Mouse (Mus musculus) myocyte (in vitro differentiated cells): ENCODE data around the gene Gp1bb. TPM values are rescaled to one million over a fixed set of nuclear protein-coding genes. Genes with fewer than 3 reads are reported as not detected.

ENCODE experiments used
- H3K27me3 ChIP-seq: one replicate; pipeline ENCODE4 v1.6.1; 2011; ENCODE audit not compliant: control insufficient read depth, insufficient read depth, insufficient read length
- H3K36me3 ChIP-seq: one replicate; pipeline ENCODE4 v1.6.1; 2011; ENCODE audit not compliant: control insufficient read depth, insufficient read depth
- H3K4me2 ChIP-seq: one replicate; pipeline ENCODE4 v1.6.1; 2011; ENCODE audit warnings: low read depth, control low read depth
- H3K4me3 ChIP-seq: one replicate; pipeline ENCODE4 v1.5.1; 2011; ENCODE audit warnings: mild to moderate bottlenecking, control low read depth, moderate library complexity
- H3K79me2 ChIP-seq: one replicate; pipeline ENCODE4 v1.6.1; 2011; ENCODE audit not compliant: control insufficient read depth, insufficient read depth
- H3ac ChIP-seq: one replicate; pipeline ENCODE4 v1.6.1; 2011; ENCODE audit not compliant: control insufficient read depth, insufficient read length
- CEBPB ChIP-seq: IDR thresholded peaks from 2 replicates; pipeline ENCODE4 v1.6.1; 2011; ENCODE audit warnings: mild to moderate bottlenecking, moderate library complexity; ENCODE audit not compliant: poor library complexity, insufficient read depth, severe bottlenecking
- E2F4 ChIP-seq: IDR thresholded peaks from one replicate; pipeline ENCODE4 v1.6.1; 2011; ENCODE audit warnings: mild to moderate bottlenecking, control low read depth, moderate library complexity; ENCODE audit not compliant: insufficient read depth
- MAX ChIP-seq: IDR thresholded peaks from one replicate; pipeline ENCODE4 v1.6.1; 2011; ENCODE audit warnings: low read depth, mild to moderate bottlenecking, control low read depth
- MYOD1 ChIP-seq, 3 experiments: IDR thresholded peaks; one replicate each; pipeline ENCODE4 v1.6.1; 2011; ENCODE audit warnings: control low read depth in 2 of 3, low read depth in 2 of 3, mild to moderate bottlenecking in 2 of 3, moderate library complexity in 1 of 3; ENCODE audit not compliant: insufficient read length in 2 of 3, control insufficient read depth in 1 of 3
- MYOG ChIP-seq, 3 experiments: IDR thresholded peaks; one replicate each; pipeline ENCODE4 v1.6.1; 2011; ENCODE audit warnings: control low read depth in 2 of 3, low read depth in 2 of 3, mild to moderate bottlenecking in 2 of 3; ENCODE audit not compliant: insufficient read length in 2 of 3, control insufficient read depth in 1 of 3, insufficient read depth in 1 of 3
- POLR2A ChIP-seq: IDR thresholded peaks from one replicate; pipeline ENCODE4 v1.6.1; 2011; ENCODE audit warnings: low read depth, mild to moderate bottlenecking, control low read depth, moderate library complexity; ENCODE audit not compliant: insufficient read length
- POLR2AphosphoS2 ChIP-seq: IDR thresholded peaks from one replicate; pipeline ENCODE4 v1.6.1; 2011; ENCODE audit warnings: low read depth, control low read depth; ENCODE audit not compliant: insufficient read length
- REST ChIP-seq: IDR thresholded peaks from one replicate; pipeline ENCODE4 v1.6.1; 2011; ENCODE audit warnings: mild to moderate bottlenecking, control low read depth, moderate library complexity; ENCODE audit not compliant: insufficient read depth, insufficient read length
- SRF ChIP-seq: IDR thresholded peaks from one replicate; pipeline ENCODE4 v1.6.1; 2011; ENCODE audit warnings: low read depth; ENCODE audit not compliant: control insufficient read depth, insufficient read length
- TCF12 ChIP-seq: IDR thresholded peaks from one replicate; pipeline ENCODE4 v1.6.1; 2011; ENCODE audit warnings: mild to moderate bottlenecking, control low read depth; ENCODE audit not compliant: poor library complexity, insufficient read depth, severe bottlenecking
- TCF3 ChIP-seq: IDR thresholded peaks from one replicate; pipeline ENCODE4 v1.6.1; 2011; ENCODE audit warnings: low read depth, control low read depth; ENCODE audit not compliant: insufficient read length
- USF1 ChIP-seq: IDR thresholded peaks from one replicate; pipeline ENCODE4 v1.6.1; 2011; ENCODE audit warnings: low read depth, mild to moderate bottlenecking, control low read depth, moderate library complexity
- polyA plus RNA-seq: library from polyadenylated mRNA; unstranded; fragments of >200 nt; fragmentation: generic; extraction: Trizol; gene quantifications from one replicate; pipeline ENCODE4 v1.2.1, GENCODE M21; 2012; ENCODE audit warnings: missing spikeins

Gp1bb gene
- polyA plus RNA-seq, 1 experiment = 9.4 TPM

GRCm38 (mm10) chr16:18623751-18624540 is 1.7 kb upstream of the Gp1bb start:
- no peak overlapping the region for H3ac ChIP-seq
- no peak for TF ChIP-seq MYOG (IDR thresholded peaks at IDR 0.05; ENCODE audit: control insufficient read depth in 1 of 3, insufficient read depth in 1 of 3, insufficient read length in 2 of 3, low read depth in 2 of 3)
- no peak for TF ChIP-seq CEBPB
- TF ChIP-seq USF1 = no peak
- peaks cover 13% of the 10 kb centered on the region for H3K36me3 ChIP-seq
- no peak overlapping the region for H3K4me3 ChIP-seq
- H3K27me3 ChIP-seq = no peaks in the 10 kb centered on the region
- H3K4me2 ChIP-seq = no peak overlapping the region
- peaks cover 18% of the 10 kb centered on the region for H3K79me2 ChIP-seq

- Histone ChIP-seq H3K36me3 (peaks cover 13% of the 10 kb centered on the region), H3K4me3 (no peak overlapping the region), H3ac (no peak overlapping the region), H3K27me3 (no peaks in the 10 kb centered on the region), H3K79me2 (peaks cover 13% of the 10 kb centered on the region), H3K4me2 (no peak overlapping the region)
- TF ChIP-seq SRF (no peak), TCF12 (no peak), MYOG (IDR thresholded peaks at IDR 0.05; ENCODE audit: control insufficient read depth in 1 of 3, insufficient read depth in 1 of 3, insufficient read length in 2 of 3, low read depth in 2 of 3) (no peak), TCF3 (no peak), POLR2AphosphoS2 (no peak), E2F4 (no peak), CEBPB (no peak), MAX (no peak), POLR2A (no peak), REST (no peak), MYOD1 (IDR thresholded peaks at IDR 0.05; ENCODE audit: control insufficient read depth in 1 of 3, insufficient read length in 2 of 3, low read depth in 2 of 3) (no peak), USF1 (no peak)
Observed at GRCm38 (mm10) chr16:18622916-18623750, 930 bp upstream of the Gp1bb start.

GRCm38 (mm10) chr16:18621362-18622001 is 721 bp downstream of the Gp1bb start:
- H3K4me3 ChIP-seq = no peak overlapping the region
- no peaks in the 10 kb centered on the region for H3K27me3 ChIP-seq
- no peak overlapping the region for H3ac ChIP-seq
- TF ChIP-seq E2F4 (no peak), MYOG (IDR thresholded peaks at IDR 0.05; ENCODE audit: control insufficient read depth in 1 of 3, insufficient read depth in 1 of 3, insufficient read length in 2 of 3, low read depth in 2 of 3) (no peak), USF1 (no peak), TCF12 (no peak), POLR2A (no peak), POLR2AphosphoS2 (no peak), MAX (no peak), REST (no peak), SRF (no peak), CEBPB (no peak), TCF3 (no peak), MYOD1 (IDR thresholded peaks at IDR 0.05; ENCODE audit: control insufficient read depth in 1 of 3, insufficient read length in 2 of 3, low read depth in 2 of 3) (no peak)
- no peaks in the 10 kb centered on the region for H3K79me2 ChIP-seq
- H3K4me2 ChIP-seq = no peak overlapping the region
- H3K36me3 ChIP-seq = peaks cover 13% of the 10 kb centered on the region

- Histone ChIP-seq H3ac (no peak overlapping the region), H3K4me2 (no peak overlapping the region), H3K36me3 (peaks cover 13% of the 10 kb centered on the region), H3K4me3 (no peak overlapping the region), H3K79me2 (no peaks in the 10 kb centered on the region), H3K27me3 (no peaks in the 10 kb centered on the region)
- TF ChIP-seq MYOG (IDR thresholded peaks at IDR 0.05; ENCODE audit: control insufficient read depth in 1 of 3, insufficient read depth in 1 of 3, insufficient read length in 2 of 3, low read depth in 2 of 3) (no peak), E2F4 (no peak), TCF3 (no peak), USF1 (no peak), SRF (no peak), MAX (no peak), TCF12 (no peak)
Observed at GRCm38 (mm10) chr16:18620601-18621361, 1.4 kb downstream of the Gp1bb start.
